Mouse (Mus musculus) midbrain, embryonic 16.5 days (tissue): ENCODE data around the gene Arhgef28. TPM values are rescaled to one million over a fixed set of nuclear protein-coding genes. Genes with fewer than 3 reads are reported as not detected.

Source experiments
- ATAC-seq: fragments of 200-750 bp; cut with Nextera tagmentation; 2 replicates; pipeline ENCODE4 v1.8.0; 2017; ENCODE audit warnings: moderate TSS enrichment
- H3K27ac ChIP-seq: fragments of 300-500 bp; sonication (generic); 2 replicates; pipeline ENCODE4 v1.5.1; 2014; ENCODE audit warnings: mild to moderate bottlenecking, low read length, mixed read lengths
- H3K27me3 ChIP-seq: fragments of 300-500 bp; sonication (generic); 2 replicates; pipeline ENCODE4 v1.6.1; 2014; ENCODE audit warnings: low read depth, low read length, mixed read lengths; ENCODE audit not compliant: control insufficient read depth, insufficient read depth
- H3K36me3 ChIP-seq: fragments of 300-500 bp; sonication (generic); 2 replicates; pipeline ENCODE4 v1.6.1; 2014; ENCODE audit warnings: mild to moderate bottlenecking, low read length, moderate library complexity, mixed read lengths; ENCODE audit not compliant: control insufficient read depth, insufficient read depth
- H3K4me1 ChIP-seq: fragments of 300-500 bp; sonication (generic); 2 replicates; pipeline ENCODE4 v1.6.1; 2014; ENCODE audit warnings: mild to moderate bottlenecking, low read length, mixed read lengths; ENCODE audit not compliant: control insufficient read depth, insufficient read depth
- H3K4me2 ChIP-seq: fragments of 300-500 bp; sonication (generic); 2 replicates; pipeline ENCODE4 v1.6.1; 2014; ENCODE audit warnings: mild to moderate bottlenecking, low read length, mixed read lengths
- H3K4me3 ChIP-seq: fragments of 300-500 bp; sonication (generic); 2 replicates; pipeline ENCODE4 v1.5.1; 2014; ENCODE audit warnings: low read depth, mild to moderate bottlenecking, low read length, moderate library complexity, mixed read lengths
- H3K9ac ChIP-seq: fragments of 300-500 bp; sonication (generic); 2 replicates; pipeline ENCODE4 v1.6.1; 2014; ENCODE audit warnings: low read depth, low read length, mixed read lengths
- H3K9me3 ChIP-seq: fragments of 300-500 bp; sonication (generic); replicated peaks from 2 replicates; pipeline ENCODE4 v1.6.1; 2014; ENCODE audit warnings: mild to moderate bottlenecking, low read length, mixed read lengths; ENCODE audit not compliant: control insufficient read depth, poor library complexity, severe bottlenecking
- WGBS: fragments of 180-500 bp; shearing (Covaris S2); extraction: QIAGEN DNeasy Blood & Tissue Kit; methylation state at CpG from one replicate; pipeline ENCODE4 v1.1.7; 2014; 5-methylcytosine and 5-hydroxymethylcytosine counted together
- polyA plus RNA-seq: library from polyadenylated mRNA; unstranded; fragments of >200 nt; fragmentation: Nextera tagmentation; extraction: Ambion mirVana; gene quantifications from 2 replicates; pipeline ENCODE4 v1.2.1, GENCODE M21; 2015

Arhgef28 gene
- 33.3 and 35.1 TPM in 2 replicates for polyA plus RNA-seq

DNA sequence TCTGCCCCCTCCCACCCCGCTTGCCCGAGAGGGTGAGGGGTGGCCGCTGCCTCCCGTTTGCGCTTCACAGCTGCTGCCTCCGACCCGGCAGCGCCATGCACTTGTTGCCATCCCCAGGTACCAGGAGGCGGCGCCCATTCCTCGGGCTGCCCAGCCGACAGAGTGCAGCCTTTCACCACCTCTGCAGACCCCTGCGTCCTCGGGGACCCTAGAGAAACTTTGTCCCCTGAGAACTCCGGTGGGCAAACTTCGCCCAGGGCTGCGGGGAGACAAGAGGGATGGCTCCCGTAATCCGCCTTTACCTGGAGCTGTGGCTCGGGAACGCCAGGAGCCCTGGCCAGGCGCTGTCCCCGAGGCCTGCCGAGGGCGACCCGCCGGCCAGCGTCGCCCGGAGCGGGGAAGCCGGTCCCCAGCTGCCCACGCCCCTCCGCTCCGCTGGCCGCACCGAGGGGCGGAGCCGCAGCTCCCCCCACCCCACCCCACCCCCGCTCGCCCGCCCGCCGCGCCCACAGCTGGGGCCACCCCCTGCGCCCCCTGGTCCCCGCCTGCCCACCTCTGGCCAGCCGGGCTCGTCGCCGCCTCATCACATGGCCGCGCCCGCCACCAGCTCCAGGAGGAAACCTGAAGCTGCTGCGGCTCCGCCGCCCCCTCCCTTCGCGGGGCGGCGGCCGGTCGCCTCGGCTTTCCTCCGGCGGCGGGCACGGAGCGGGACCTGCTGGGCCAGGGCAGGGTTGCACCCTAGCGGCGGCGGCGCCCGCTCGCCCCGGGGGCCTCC is at the start of gene Arhgef28:
Arhgef28 (minus strand) TSS at position 669 of the 775 bp plus-strand sequence.
- Histone ChIP-seq H3K27ac (peak within 1 kb of the TSS; percentile 73), H3K4me3 (peak within 1 kb of the TSS; percentile 76), H3K4me2 (peak within 1 kb of the TSS; percentile 96), H3K27me3 (no peaks in the 10 kb centered on the region), H3K9me3 (no peaks in the 10 kb centered on the region), H3K4me1 (no peaks in the 10 kb centered on the region; the same call in 1 of the 2 replicates), H3K36me3 (no peaks in the 10 kb centered on the region), H3K9ac (peak within 1 kb of the TSS; percentile 90)
- ATAC-seq, result peak; percentile 88
- under 1% methylated on average over 59 of the region's 76 CpGs for WGBS

DNA sequence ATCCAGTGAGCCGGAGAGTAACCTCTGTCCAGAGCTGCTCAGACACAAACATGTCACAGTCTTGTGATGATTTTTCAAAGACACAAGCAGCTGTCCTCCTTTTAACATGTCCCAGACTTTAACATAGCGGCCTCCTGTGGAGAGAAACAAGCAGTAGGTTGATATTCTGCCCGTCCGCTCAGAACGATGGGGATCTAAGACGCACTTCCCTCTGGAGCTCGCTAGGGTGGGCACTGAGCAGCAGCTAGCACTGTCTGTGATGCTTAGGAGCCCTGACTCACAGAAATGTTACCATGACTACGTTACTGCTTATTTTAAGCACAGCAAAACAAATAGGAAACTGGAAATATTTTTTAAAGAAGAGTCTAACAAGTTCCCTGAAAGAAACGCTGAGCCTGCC is 48.7 kb upstream of the Arhgef28 start:
- Histone ChIP-seq H3K27me3 (no peaks in the 10 kb centered on the region), H3K9me3 (no peaks in the 10 kb centered on the region), H3K4me2 (no peak overlapping the region), H3K9ac (no peak overlapping the region), H3K4me1 (no peaks in the 10 kb centered on the region), H3K27ac (no peak overlapping the region), H3K4me3 (no peak overlapping the region), H3K36me3 (peaks cover 40% of the 10 kb centered on the region)
- WGBS, result 75% methylated on average over 9 of the region's 9 CpGs
- no peak for ATAC-seq

DNA sequence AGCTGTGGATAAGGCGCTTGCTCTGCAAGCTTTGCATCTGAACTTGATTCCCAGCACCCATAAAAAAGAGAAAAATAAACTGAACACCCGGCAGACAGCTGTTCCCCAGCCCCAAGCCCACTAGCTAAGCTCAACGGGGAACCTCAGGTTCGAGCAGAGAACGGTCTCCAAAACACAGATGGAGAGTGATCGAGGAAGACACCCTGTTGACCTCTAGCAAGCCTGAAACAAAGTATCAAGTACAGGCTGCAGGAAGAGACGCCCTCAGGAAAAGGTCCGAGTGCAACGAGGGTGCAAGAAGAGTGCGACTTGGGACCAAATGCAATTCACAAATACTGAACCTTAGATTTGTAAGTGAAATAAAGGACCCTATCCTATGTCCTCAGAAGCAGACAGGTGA is 43.4 kb upstream of the Arhgef28 start:
- H3K4me3 ChIP-seq, result no peak overlapping the region
- no peak for ATAC-seq
- no peaks in the 10 kb centered on the region for H3K27me3 ChIP-seq
- 94% methylated on average over 10 of the region's 10 CpGs for WGBS
- H3K4me1 ChIP-seq, result no peaks in the 10 kb centered on the region
- H3K4me2 ChIP-seq, result no peak overlapping the region
- no peak overlapping the region for H3K9ac ChIP-seq
- peaks cover 34% of the 10 kb centered on the region for H3K36me3 ChIP-seq
- H3K9me3 ChIP-seq, result no peaks in the 10 kb centered on the region
- H3K27ac ChIP-seq, result no peak overlapping the region

DNA sequence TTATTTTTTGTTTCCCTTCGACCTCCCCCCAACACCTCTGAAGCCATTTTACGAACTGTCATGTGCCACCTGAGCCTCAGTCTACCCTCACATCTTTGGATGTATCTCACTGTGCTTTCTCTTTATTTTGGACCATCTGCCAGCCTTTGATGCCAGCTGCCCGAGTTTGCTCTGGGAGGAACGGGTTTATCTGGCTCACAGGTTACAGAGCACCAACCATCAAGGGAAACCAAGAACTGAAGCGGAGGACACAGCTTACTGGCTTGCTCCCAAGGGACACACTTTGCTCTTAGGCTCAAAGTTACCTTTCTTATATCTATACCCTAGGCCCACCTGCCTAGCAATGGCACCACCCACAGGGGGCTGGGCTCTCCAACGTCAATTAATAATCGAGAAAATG is 39.1 kb upstream of the Arhgef28 start:
- no peak for ATAC-seq

DNA sequence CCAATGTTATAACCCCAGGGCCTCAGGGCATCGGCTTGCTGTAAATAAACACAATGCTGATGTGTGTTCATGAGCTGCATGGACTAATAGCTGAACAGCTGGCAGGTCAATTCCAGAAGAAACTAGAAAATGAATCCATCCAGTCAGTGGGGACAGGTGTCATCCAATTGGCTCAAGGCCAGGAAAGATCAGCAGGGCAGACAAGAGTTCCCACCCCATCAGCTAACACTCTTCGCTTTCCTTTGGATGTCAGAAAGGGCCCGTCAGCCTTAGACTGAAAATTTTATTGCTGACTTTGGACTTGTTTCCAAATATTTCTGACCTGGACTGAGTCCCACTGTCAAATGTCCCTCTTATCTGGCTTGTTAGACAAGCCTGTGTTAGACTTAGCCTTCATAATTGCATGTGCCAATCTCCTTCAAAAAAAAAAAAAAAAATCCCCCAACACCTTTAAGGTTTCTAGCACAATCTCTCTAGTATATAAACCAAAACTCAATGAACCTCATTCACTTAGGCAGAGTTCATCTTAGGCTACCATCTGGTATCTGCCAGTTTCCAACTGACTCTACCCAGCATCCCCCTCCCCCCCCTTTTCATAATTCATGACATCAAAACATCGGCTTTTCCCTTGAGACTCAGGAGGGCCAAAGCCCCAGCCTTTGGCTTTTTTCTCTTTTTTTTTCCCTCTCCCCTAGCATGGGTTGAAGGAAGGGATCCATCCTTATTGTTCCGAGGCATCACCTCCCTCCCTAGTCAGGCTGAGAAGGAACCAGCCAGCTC is 38.5 kb upstream of the Arhgef28 start:
- H3K4me1 ChIP-seq, result no peaks in the 10 kb centered on the region
- H3K27ac ChIP-seq, result no peak overlapping the region
- no peak overlapping the region for H3K4me3 ChIP-seq
- H3K4me2 ChIP-seq, result no peak overlapping the region
- no peaks in the 10 kb centered on the region for H3K27me3 ChIP-seq
- H3K9ac ChIP-seq, result no peak overlapping the region
- H3K36me3 ChIP-seq, result peaks cover 6% of the 10 kb centered on the region
- no peak for ATAC-seq
- no peaks in the 10 kb centered on the region for H3K9me3 ChIP-seq
- WGBS, result 50% methylated on average over 5 of the region's 5 CpGs

More for the DNA sequence above, 39.1 kb upstream of the Arhgef28 start:
- H3K36me3 ChIP-seq, result peaks cover 12% of the 10 kb centered on the region
- H3K4me2 ChIP-seq, result no peak overlapping the region
- no peak overlapping the region for H3K4me3 ChIP-seq
- 61% methylated on average over 7 of the region's 7 CpGs for WGBS
- H3K27me3 ChIP-seq, result no peaks in the 10 kb centered on the region
- H3K4me1 ChIP-seq, result no peaks in the 10 kb centered on the region
- no peak overlapping the region for H3K27ac ChIP-seq
- no peaks in the 10 kb centered on the region for H3K9me3 ChIP-seq
- no peak overlapping the region for H3K9ac ChIP-seq

DNA sequence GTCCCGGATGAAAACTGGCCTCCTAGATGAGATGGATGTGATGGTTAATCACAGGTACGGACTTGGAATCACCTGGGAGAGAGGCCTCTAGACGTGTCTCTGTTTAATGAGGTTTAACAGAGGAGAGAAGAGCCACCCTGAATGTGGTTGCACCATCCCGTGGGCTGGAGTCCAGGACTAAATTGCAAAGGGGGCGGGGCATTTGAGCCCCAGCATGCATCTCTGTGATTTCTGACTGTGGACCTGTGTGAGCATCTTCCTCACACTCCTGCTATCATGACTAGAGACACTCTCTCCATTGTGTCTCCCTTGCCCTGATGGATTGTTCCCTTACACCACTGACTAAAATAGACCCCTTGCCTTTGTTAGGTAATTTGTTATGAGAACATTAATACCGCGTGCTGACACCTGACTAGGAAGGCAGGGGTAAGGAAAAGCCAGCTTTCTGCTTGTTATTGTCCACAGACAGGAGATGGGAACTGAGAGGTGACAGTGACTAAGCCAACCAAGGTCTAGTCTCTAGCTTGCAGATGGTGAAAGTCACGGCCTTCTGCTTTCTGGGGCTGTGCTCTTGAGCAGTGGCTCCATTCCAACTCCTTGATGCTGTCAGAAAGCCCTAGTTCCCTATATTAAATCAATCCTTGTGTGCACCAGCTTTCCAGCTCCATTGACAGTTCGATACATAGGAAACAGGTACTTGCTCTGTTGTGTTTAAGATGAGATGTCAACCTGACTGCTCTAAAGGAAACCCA is 35.5 kb upstream of the Arhgef28 start:
- no peak for ATAC-seq
- H3K9me3 ChIP-seq, result no peaks in the 10 kb centered on the region
- WGBS, result 77% methylated on average over 9 of the region's 9 CpGs
- no peaks in the 10 kb centered on the region for H3K4me1 ChIP-seq
- H3K4me2 ChIP-seq, result no peak overlapping the region
- H3K9ac ChIP-seq, result no peak overlapping the region
- H3K27ac ChIP-seq, result no peak overlapping the region
- no peaks in the 10 kb centered on the region for H3K27me3 ChIP-seq
- H3K36me3 ChIP-seq, result no peaks in the 10 kb centered on the region
- H3K4me3 ChIP-seq, result no peak overlapping the region

DNA sequence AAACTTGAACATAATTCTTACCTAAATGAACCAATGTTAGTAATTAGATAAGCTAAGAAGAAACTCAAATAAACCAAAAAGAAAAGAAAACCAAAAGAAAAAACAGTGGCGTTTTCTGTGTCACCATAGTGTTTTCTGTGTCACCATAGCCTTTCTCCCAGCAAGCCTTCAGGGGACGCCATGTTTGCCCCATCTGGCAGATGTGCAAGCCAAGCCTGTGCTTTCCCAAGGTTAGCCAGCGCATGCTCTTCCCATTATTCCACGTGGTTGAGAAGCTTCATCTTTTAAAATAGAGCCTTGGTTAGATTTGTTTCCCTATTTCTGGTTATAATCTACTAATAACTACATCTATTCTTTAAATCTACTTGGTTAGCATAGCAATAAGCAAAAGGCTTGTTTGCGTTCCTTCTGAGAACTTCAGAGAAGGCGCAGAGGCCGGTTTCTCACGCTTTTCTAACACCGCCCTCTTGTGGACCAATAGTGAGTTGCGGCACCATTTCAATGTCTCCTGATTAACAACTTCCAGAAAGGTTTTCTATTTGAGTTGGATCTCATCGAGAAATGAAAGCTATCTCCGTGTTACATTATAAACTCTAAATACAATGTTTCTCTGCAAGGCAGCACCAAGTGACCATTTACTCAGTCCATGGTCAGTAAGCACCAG is 33.9 kb upstream of the Arhgef28 start:
- WGBS, result 19% methylated on average over 12 of the region's 12 CpGs

DNA sequence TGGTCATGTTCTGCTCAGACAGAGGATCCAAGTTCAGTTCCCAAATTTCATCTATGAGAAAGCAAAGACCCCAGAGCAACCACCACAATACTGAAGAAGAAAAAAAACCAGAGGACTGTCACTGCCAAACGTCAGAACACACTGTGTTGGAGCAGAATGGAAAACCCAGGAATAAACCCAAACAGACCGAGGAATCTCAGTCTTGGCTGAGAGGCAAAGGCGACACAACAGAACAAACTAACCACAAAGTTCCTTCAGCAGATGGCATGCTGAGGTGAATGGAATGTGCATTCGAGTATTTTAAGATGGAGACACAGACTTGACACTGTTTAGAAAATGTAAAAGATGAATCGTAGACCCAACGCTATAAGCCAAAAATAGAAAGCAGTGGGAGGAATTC is 29.2 kb upstream of the Arhgef28 start:
- no peaks in the 10 kb centered on the region for H3K27me3 ChIP-seq
- no peaks in the 10 kb centered on the region for H3K36me3 ChIP-seq
- H3K9ac ChIP-seq, result no peak overlapping the region
- H3K4me3 ChIP-seq, result no peak overlapping the region
- H3K4me1 ChIP-seq, result no peaks in the 10 kb centered on the region
- no peak overlapping the region for H3K27ac ChIP-seq
- WGBS, result 79% methylated on average over 6 of the region's 6 CpGs
- no peak for ATAC-seq
- no peaks in the 10 kb centered on the region for H3K9me3 ChIP-seq
- no peak overlapping the region for H3K4me2 ChIP-seq

More for the DNA sequence above, 33.9 kb upstream of the Arhgef28 start:
- Histone ChIP-seq H3K27me3 (no peaks in the 10 kb centered on the region), H3K4me3 (no peak overlapping the region), H3K36me3 (no peaks in the 10 kb centered on the region), H3K4me1 (no peaks in the 10 kb centered on the region), H3K9ac (no peak overlapping the region), H3K9me3 (no peaks in the 10 kb centered on the region), H3K4me2 (no peak overlapping the region), H3K27ac (no peak overlapping the region)
- no peak for ATAC-seq
